Mouse (Mus musculus): ENCODE measurements around the gene Rhov. TPM values are rescaled to one million over a fixed set of nuclear protein-coding genes. Genes with fewer than 3 reads are reported as not detected.

Gene Rhov
- polyA plus RNA-seq, 1 experiment, result 2.2 TPM

- no peak for TF ChIP-seq POLR2A (IDR thresholded peaks at IDR 0.05; ENCODE audit: borderline replicate concordance, low read depth, low read length)
- no peak for TF ChIP-seq CTCF (IDR thresholded peaks at IDR 0.05; ENCODE audit: low read depth, low read length)
- peaks cover 8% of the 10 kb centered on the region for H3K4me1 ChIP-seq (ENCODE audit: control insufficient read depth, insufficient read depth, low read length)
- peak overlapping the region; percentile 66; the same call in 1 of the 2 replicates for H3K4me3 ChIP-seq (ENCODE audit: insufficient read depth, low read length)
- H3K27ac ChIP-seq (ENCODE audit: insufficient read depth, low read depth, low read length), result no peak overlapping the region
Measured at GRCm38 (mm10) chr2:119270286-119270642, 808 bp downstream of the Rhov start.

GRCm38 (mm10) chr2:119263813-119264212, 7.3 kb downstream of the Rhov start:
- peak overlapping the region; percentile 56; the same call in 1 of the 2 replicates for H3K27ac ChIP-seq (ENCODE audit: insufficient read depth, low read depth, low read length)
- TF ChIP-seq POLR2A (IDR thresholded peaks at IDR 0.05; ENCODE audit: borderline replicate concordance, low read depth, low read length) (no peak), CTCF (IDR thresholded peaks at IDR 0.05; ENCODE audit: low read depth, low read length) (no peak)
- H3K4me1 ChIP-seq (ENCODE audit: control insufficient read depth, insufficient read depth, low read length), result peaks cover 34% of the 10 kb centered on the region
- H3K4me3 ChIP-seq (ENCODE audit: insufficient read depth, low read length), result no peak overlapping the region

- H3K4me3 ChIP-seq (ENCODE audit: insufficient read depth, low read length), result peak overlapping the region; percentile 38
- TF ChIP-seq POLR2A (IDR thresholded peaks at IDR 0.05; ENCODE audit: borderline replicate concordance, low read depth, low read length), result no peak
- no peak for TF ChIP-seq CTCF (IDR thresholded peaks at IDR 0.05; ENCODE audit: low read depth, low read length)
- peaks cover 34% of the 10 kb centered on the region for H3K4me1 ChIP-seq (ENCODE audit: control insufficient read depth, insufficient read depth, low read length)
- peak overlapping the region; percentile 56 for H3K27ac ChIP-seq (ENCODE audit: insufficient read depth, low read depth, low read length)
Measured at GRCm38 (mm10) chr2:119262978-119263377, 8.1 kb downstream of the Rhov start.

GRCm38 (mm10) chr2:119261326-119261725, 9.7 kb downstream of the Rhov start:
- H3K4me1 ChIP-seq (ENCODE audit: control insufficient read depth, insufficient read depth, low read length), result peaks cover 27% of the 10 kb centered on the region
- TF ChIP-seq CTCF (IDR thresholded peaks at IDR 0.05; ENCODE audit: low read depth, low read length) (no peak), POLR2A (IDR thresholded peaks at IDR 0.05; ENCODE audit: borderline replicate concordance, low read depth, low read length) (no peak)
- no peak overlapping the region for H3K27ac ChIP-seq (ENCODE audit: insufficient read depth, low read depth, low read length)
- no peak overlapping the region for H3K4me3 ChIP-seq (ENCODE audit: insufficient read depth, low read length)

- H3K4me3 ChIP-seq (ENCODE audit: insufficient read depth, low read length), result no peak overlapping the region
- peaks cover 27% of the 10 kb centered on the region for H3K4me1 ChIP-seq (ENCODE audit: control insufficient read depth, insufficient read depth, low read length)
- TF ChIP-seq CTCF (IDR thresholded peaks at IDR 0.05; ENCODE audit: low read depth, low read length) (no peak), POLR2A (IDR thresholded peaks at IDR 0.05; ENCODE audit: borderline replicate concordance, low read depth, low read length) (no peak)
- H3K27ac ChIP-seq (ENCODE audit: insufficient read depth, low read depth, low read length), result no peak overlapping the region
Measured at GRCm38 (mm10) chr2:119260518-119260917, 10.6 kb downstream of the Rhov start.

GRCm38 (mm10) chr2:119254976-119255375, 16.1 kb downstream of the Rhov start:
- H3K4me1 ChIP-seq (ENCODE audit: control insufficient read depth, insufficient read depth, low read length), result no peaks in the 10 kb centered on the region
- H3K27ac ChIP-seq (ENCODE audit: insufficient read depth, low read depth, low read length), result no peak overlapping the region
- TF ChIP-seq CTCF (IDR thresholded peaks at IDR 0.05; ENCODE audit: low read depth, low read length) (no peak), POLR2A (IDR thresholded peaks at IDR 0.05; ENCODE audit: borderline replicate concordance, low read depth, low read length) (no peak)
- H3K4me3 ChIP-seq (ENCODE audit: insufficient read depth, low read length), result no peak overlapping the region

- no peak overlapping the region for H3K4me3 ChIP-seq (ENCODE audit: insufficient read depth, low read length)
- no peaks in the 10 kb centered on the region for H3K4me1 ChIP-seq (ENCODE audit: control insufficient read depth, insufficient read depth, low read length)
- peak; percentile 61 for TF ChIP-seq CTCF (IDR thresholded peaks at IDR 0.05; ENCODE audit: low read depth, low read length)
- no peak for TF ChIP-seq POLR2A (IDR thresholded peaks at IDR 0.05; ENCODE audit: borderline replicate concordance, low read depth, low read length)
- no peak overlapping the region for H3K27ac ChIP-seq (ENCODE audit: insufficient read depth, low read depth, low read length)
Measured at GRCm38 (mm10) chr2:119250826-119251478, 20.1 kb downstream of the Rhov start.

GRCm38 (mm10) chr2:119250377-119250776, 20.7 kb downstream of the Rhov start:
- Histone ChIP-seq H3K27ac (ENCODE audit: insufficient read depth, low read depth, low read length) (no peak overlapping the region), H3K4me1 (ENCODE audit: control insufficient read depth, insufficient read depth, low read length) (no peaks in the 10 kb centered on the region), H3K4me3 (ENCODE audit: insufficient read depth, low read length) (no peak overlapping the region)
- TF ChIP-seq CTCF (IDR thresholded peaks at IDR 0.05; ENCODE audit: low read depth, low read length) (no peak), POLR2A (IDR thresholded peaks at IDR 0.05; ENCODE audit: borderline replicate concordance, low read depth, low read length) (no peak)

GRCm38 (mm10) chr2:119249592-119250061, 21.4 kb downstream of the Rhov start:
- no peak overlapping the region for H3K27ac ChIP-seq (ENCODE audit: insufficient read depth, low read depth, low read length)
- TF ChIP-seq CTCF (IDR thresholded peaks at IDR 0.05; ENCODE audit: low read depth, low read length) (no peak), POLR2A (IDR thresholded peaks at IDR 0.05; ENCODE audit: borderline replicate concordance, low read depth, low read length) (no peak)
- no peaks in the 10 kb centered on the region for H3K4me1 ChIP-seq (ENCODE audit: control insufficient read depth, insufficient read depth, low read length)
- H3K4me3 ChIP-seq (ENCODE audit: insufficient read depth, low read length), result no peak overlapping the region

GRCm38 (mm10) chr2:119247904-119248303, 23.2 kb downstream of the Rhov start:
- Histone ChIP-seq H3K4me1 (ENCODE audit: control insufficient read depth, insufficient read depth, low read length) (no peaks in the 10 kb centered on the region), H3K27ac (ENCODE audit: insufficient read depth, low read depth, low read length) (no peak overlapping the region), H3K4me3 (ENCODE audit: insufficient read depth, low read length) (no peak overlapping the region)
- no peak for TF ChIP-seq POLR2A (IDR thresholded peaks at IDR 0.05; ENCODE audit: borderline replicate concordance, low read depth, low read length)
- no peak for TF ChIP-seq CTCF (IDR thresholded peaks at IDR 0.05; ENCODE audit: low read depth, low read length)
